Mouse (Mus musculus) megakaryocyte progenitor cell, adult 5-6 weeks (primary cell): ENCODE measurements at regions not wholly inside any gene's neighbourhood (a gene's known extent, or its start where the extent isn't known, plus 50 kb on each side); places are given as distances from the start of the nearest gene placed in this dataset.
"Not testable (repeated sequence)": the region's sequence is repeated elsewhere in the genome, so short reads cannot be mapped to it uniquely, and the experiment has no call there.

ENCODE experiments used
- ATAC-seq: replicated peaks from 2 replicates; pipeline ENCODE4 v1.8.0; 2016; ENCODE audit warnings: mild to moderate bottlenecking, moderate TSS enrichment, inconsistent platforms; ENCODE audit not compliant: poor library complexity

DNA sequence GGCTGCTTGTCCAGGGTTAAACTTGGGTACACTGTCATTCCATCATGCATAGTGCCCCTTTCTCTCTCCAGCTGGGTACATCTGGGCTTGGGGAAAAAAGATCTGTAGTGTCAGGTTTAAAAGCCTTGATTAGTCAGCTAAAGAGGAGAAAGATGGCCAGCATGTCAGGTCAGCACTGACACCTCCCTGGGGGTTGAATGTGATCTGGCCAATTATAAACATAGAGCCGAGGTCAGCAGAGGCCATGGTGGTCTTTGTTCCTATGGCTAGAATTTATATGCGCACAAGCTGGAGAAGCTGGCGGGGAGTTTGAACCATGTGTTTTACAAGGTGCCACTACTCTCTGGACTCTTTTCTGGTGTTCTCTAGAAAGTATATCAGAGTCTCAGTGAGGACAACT lies 61.0 kb upstream of the Gm12728 start:
- no peak for ATAC-seq

DNA sequence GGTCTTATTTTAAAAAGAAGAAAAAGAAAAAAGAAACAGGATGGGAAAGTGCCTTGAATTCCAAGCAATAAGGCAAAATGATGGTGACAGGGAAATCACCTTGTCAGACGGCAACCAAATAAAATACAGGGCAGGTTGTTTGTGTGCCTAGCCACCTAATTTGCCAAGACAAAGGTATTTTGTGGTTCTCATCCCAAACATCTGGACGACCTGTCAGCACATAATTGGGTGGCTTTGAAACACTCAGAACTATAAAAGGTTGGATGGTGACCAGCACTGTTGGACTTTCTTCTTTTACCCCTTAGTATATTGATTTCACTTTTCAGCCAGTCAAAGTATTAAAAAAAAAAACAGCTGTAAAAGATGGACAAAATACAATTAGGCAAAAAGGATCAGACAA lies 58.8 kb upstream of the Gm12728 start:
- ATAC-seq = no peak

DNA sequence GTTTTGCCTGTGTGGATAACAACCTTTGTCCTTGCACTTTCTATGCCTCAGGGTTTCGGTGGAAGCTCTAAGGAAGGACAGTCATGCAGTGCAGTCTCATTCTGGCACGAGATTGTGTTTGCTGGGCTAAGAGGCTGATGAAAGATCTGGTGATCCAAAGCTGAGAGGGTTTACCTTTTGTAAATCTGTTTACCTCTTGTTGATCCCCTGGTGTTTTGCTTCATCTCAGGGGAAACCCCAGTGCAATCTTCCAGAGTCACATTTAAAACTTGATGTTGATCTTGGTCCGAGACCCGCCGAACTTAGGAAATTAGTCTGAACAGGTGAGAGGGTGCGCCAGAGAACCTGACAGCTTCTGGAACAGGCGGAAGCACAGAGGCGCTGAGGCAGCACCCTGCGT lies 54.6 kb upstream of the Gm12728 start:
- not testable (repeated sequence) for ATAC-seq
